Mouse (Mus musculus): ENCODE data around the gene Hoxc9. TPM values are rescaled to one million over a fixed set of nuclear protein-coding genes. Genes with fewer than 3 reads are reported as not detected.

Hoxc9 gene
- not detected in 2 replicates for polyA plus RNA-seq (2015; fragmentation: Nextera tagmentation; extraction: Ambion mirVana)

DNA sequence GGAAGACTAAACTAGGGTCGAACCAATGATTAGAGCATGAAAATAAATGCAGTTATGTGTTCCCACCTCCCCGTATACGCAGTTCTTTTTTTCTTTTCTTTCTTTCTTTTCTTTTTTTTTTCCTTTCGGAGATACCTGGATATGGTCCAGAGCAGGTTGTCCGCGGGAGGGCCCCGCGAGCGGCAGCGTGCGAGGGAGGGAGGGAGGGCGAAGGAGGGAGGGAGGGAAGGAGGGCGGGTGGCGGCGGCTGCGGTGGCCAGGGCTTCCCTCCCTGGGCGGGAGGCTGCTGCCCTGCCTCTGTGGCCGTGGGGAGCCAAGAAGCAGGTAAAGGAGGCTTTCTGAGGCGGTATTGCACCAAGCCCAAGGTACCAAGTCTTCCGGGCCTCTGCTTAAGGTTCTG lies at the start of gene Hoxc9:
TSS of gene Hoxc9 (plus strand) at position 269 of the 400 bp plus-strand sequence.
- DNase-seq (ENCODE audit: low spot score), result no peak

DNA sequence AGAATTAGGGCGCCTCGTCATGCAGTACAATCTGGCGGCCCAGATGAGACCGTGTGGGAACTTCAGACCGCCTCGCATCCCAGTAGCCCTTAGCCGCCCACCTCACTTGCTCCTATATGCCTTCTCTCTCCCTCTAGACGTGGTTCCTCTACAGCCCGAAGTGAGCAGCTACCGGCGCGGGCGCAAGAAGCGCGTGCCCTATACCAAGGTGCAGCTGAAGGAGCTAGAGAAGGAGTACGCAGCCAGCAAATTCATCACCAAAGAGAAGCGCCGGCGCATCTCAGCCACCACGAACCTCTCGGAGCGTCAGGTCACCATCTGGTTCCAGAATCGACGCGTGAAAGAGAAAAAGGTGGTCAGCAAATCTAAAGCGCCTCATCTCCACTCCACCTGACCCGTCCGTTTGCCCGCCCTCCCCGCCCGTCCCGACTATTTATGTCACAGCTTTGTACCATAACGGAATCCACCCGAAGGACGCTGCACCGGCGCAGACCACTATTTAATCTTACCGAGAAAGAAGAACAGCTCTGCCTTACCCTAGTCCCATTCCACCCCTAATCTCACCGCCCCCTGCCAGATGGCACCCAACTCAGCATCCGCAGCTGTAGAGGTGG lies 49.1 kb upstream of the Hoxc9 start:
- no peak for DNase-seq (ENCODE audit: low spot score)

GRCm38 (mm10) chr15:102931706-102932358 lies 44.4 kb upstream of the Hoxc9 start:
- DNase-seq (ENCODE audit: low spot score), result no peak

DNA sequence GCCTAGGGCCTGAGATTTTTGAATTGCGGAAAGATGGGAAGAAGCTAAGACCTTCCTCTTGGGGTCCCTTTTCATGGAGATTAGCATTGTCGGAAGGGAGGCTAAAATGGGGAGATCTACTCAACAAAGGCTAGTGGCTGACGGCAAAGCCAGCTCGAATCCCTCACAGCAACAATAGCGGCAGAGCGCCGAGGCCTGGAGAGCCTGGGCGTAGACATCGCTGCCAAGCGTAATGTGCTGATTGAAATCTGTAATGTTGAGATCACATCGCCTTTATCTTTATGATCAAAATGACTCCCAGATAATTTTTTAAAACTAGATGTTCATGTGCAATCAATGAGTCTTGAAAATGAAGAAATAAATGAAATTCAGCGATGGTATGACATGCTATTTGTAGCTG lies 41.8 kb upstream of the Hoxc9 start:
- no peak for DNase-seq (ENCODE audit: low spot score)

DNA sequence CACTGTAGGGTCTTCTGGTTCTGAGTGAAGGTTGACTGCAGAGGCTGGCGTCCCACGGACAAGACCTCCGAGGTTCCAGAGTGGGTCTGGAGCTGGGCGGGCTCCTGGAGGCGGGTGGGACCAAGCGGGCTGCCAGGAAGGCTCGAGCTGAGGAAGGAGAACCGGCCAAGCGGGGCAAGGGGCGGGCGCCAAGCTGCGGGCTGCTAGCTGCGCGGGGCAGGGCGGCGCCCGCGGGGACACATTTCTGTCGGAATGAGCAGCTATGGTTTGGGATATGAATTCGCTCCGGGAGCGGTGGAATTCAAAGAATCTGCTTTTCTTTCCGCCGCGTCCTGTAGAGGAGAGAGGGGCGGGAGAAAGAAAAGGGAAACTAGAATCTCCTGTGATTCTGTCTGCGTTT lies 41.3 kb upstream of the Hoxc9 start:
- DNase-seq (ENCODE audit: low spot score), result no peak

DNA sequence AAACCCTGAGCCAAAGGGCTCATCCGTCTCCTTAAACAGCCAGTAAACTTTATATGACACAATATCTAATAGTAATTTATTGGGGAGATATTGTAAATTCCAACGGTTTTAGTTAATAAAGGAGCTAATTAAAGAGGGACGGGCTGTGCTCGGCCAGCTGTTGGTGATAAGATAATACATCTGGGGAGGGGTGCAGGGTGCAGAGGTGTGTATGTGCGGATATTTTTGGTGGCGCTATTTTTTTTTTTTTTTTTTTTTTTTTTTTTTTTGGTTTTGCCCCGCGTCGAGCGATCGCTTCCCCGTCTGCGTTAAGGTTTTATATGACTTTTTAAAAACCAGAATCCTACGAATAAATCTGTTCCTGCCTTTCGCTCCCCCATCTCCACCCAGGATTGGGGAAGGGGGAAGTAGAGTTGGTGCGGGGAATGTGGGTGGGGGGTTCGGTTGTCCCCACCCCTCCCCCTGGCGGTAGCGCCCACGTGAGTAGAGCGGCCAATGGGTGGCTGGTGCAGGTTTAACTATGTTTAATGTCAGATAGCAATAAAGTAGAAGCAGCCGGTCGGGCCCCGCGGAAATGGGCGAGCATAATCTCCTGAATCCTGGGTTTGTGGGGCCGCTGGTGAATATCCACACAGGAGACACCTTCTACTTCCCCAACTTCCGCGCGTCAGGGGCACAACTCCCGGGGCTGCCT lies 39.8 kb upstream of the Hoxc9 start, which contains the start of gene Hoxc12:
TSS of gene Hoxc12 (plus strand) at position 479 of the 694 bp plus-strand sequence.
- DNase-seq (ENCODE audit: low spot score), result no peak

- DNase-seq (ENCODE audit: low spot score), result no peak
Measured at GRCm38 (mm10) chr15:102937036-102937666, 39.1 kb upstream of the Hoxc9 start.

GRCm38 (mm10) chr15:102939256-102940155 lies 36.7 kb upstream of the Hoxc9 start:
- DNase-seq (ENCODE audit: low spot score), result no peak

- DNase-seq (ENCODE audit: low spot score), result no peak
Measured at GRCm38 (mm10) chr15:102942739-102943467, 33.3 kb upstream of the Hoxc9 start.

DNA sequence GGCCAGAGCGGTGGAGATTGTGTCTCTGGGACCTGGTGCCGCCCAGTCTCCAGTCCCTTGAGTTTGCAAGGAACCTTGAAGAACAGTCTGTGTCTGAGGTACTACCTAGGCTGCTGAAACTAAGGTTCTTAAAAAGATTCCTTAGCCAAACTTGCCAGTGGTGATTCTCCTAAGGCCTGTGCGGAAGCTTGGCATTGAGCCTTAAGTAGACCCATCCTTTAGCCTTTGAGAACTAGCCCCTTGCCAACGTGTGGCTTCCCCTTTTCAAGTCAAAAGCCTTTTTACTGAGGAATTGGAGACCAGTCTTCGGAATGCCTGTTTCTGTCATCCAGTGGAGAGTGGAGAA lies 32.8 kb upstream of the Hoxc9 start:
- no peak for DNase-seq (ENCODE audit: low spot score)

DNA sequence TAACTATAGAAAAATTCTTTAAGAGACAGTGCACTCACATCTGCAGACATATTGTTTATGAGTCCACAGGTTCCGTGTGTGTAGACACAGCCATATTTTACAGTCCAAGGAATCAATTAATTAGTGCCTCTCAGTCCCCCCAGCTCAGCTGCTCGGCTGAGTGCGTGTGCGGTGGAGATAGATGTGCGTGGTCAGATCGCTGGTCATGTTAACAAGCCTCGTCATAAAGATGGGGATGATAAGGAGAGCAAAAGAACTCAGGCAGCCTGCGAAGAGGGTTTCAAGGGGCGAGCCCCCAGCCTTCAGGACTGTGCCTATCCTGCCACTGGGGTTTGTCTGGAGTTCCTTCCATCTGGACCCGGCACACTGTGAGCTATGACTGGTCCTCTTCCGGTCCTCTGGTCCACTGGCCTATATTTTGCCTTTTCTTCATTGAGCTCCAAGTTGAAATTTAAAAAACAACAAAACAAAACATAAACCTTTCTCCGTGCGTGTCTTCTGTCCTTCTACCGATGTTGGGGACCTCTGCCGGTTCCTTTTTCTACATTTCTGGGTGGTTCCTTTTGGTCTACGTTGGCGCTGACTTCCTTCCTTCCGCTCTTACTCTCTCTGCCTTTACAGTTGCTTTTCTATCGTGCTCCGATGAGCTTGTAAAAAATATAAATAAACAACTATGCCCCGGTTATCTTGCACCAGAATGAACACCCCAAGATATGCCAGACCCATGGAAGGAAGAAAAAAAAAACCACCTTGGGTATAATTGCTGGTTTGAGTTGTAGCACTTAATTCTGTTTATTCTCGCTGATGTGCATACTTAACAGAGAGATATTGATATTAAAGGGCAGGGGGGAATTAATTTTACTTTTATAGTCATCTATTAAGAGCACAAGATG lies 30.8 kb upstream of the Hoxc9 start:
- no peak for DNase-seq (ENCODE audit: low spot score)

DNA sequence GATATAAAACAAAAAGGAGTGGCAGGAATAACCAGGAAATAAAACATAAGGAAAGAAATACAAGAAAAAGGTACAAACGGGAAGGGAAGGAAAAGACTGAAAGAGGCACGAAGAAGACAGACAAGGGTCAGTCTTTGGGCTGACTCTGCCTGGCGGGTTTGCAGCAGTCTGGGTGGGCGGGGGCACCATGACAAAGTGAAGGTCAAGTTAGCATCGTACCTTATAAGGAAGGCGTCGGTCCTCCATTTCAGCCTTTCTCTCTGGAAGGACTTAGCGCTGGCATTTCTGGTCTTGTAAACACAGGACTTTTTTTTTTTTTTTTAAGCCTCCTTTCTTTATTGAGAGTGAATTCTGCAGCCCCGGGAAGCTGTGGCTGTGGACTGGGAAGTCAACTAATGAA lies 29.0 kb upstream of the Hoxc9 start:
- no peak for DNase-seq (ENCODE audit: low spot score)

DNA sequence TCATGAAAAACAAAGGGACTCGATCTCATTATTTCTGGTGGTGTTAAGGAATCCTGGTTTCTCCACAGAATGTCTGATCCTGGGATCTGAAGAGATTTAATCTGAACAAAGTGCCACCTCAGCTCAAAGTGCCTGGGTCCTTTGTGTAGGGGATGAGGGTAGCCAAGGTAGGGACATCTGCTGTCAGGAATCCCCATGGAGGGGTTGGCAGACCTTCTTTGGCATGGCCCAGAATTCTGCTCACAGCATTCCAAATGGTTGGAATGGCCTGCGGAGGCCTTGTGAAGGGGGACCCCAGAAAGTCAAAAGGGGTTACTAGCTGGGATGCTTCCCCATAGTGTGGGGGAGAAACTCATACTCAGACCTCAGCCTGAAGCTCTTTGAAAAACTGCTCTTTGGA lies 27.4 kb upstream of the Hoxc9 start:
- no peak for DNase-seq (ENCODE audit: low spot score)

DNA sequence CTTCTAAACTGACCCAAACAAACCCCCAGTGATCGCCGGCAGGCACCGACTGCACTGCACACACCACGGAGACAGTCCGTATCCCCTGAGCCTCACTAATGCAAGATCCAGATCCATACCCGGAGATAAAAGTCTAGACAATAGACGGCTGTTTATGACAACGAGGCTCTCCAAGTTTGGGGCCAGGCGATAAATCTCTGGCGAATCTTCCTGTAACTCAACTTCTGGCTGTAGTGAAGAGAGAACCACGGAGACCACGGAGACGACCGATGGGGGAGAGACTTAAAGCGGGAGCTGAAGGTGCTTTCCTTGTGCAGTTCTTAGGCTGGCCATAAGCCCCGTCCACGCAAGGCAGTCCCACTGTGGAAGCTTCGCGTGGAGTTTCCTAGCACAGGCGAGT lies 26.5 kb upstream of the Hoxc9 start:
- no peak for DNase-seq (ENCODE audit: low spot score)

- no peak for DNase-seq (ENCODE audit: low spot score)
Measured at GRCm38 (mm10) chr15:102950877-102951276, 25.4 kb upstream of the Hoxc9 start.

DNA sequence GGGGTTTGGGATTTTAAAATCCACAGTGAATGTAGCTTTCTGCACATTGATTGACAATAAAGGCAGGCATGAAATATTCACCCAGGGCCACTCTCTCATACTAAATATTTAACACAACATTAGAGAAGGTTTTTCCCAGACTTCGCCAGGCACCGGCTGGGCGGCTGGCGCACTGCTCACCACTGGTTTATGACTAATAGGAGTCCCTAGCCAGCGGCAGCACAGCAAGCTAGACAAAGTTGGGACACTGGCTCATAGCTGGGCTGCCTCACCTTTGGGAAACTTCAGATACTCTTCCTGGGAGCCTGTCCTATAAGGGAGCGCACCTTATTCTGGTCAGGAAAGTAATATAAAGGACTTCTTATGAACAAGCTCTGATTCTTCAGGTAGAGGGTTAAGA lies 22.7 kb upstream of the Hoxc9 start:
- DNase-seq (ENCODE audit: low spot score), result no peak

- DNase-seq (ENCODE audit: low spot score), result no peak
Measured at GRCm38 (mm10) chr15:102954192-102955006, 21.8 kb upstream of the Hoxc9 start, which contains the start of gene Hoxc11. Hoxc11 (plus strand) TSS chr15:102954427.

DNA sequence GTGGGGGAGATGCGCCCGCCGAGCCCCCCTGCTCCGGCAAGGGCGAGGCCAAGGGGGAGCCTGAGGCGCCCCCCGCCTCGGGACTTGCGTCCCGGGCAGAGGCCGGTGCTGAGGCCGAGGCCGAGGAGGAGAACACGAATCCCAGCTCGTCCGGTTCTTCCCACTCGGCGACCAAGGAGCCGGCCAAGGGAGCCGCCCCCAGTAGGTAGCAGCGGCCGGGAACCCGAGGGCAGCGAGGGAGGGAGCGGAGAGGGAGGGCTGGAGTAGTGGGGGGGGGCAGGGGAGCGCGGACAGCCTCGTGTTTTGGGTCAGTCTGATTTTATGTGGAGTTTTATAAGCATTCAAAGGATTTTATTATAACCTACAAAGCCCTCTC lies 21.2 kb upstream of the Hoxc9 start:
- DNase-seq (ENCODE audit: low spot score), result no peak
